Mouse (Mus musculus) erythroblast, embryonic 14.5 days (primary cell): ENCODE data around the gene Ap4b1.

Experiments
- GATA1 ChIP-seq: IDR thresholded peaks from 2 replicates; pipeline ENCODE4 v1.6.1; 2012; ENCODE audit warnings: low read length, inconsistent platforms, mixed read lengths
- TAL1 ChIP-seq: IDR thresholded peaks from 3 replicates; pipeline ENCODE4 v1.6.1; 2012; ENCODE audit warnings: low read length, inconsistent platforms, mixed read lengths

- TF ChIP-seq TAL1 (no peak), GATA1 (no peak)
Measured at GRCm38 (mm10) chr3:103829036-103829435, 19.7 kb downstream of the Ap4b1 start.
